Mouse (Mus musculus): ENCODE data around the gene Ccdc69.

Ccdc69 gene

DNA sequence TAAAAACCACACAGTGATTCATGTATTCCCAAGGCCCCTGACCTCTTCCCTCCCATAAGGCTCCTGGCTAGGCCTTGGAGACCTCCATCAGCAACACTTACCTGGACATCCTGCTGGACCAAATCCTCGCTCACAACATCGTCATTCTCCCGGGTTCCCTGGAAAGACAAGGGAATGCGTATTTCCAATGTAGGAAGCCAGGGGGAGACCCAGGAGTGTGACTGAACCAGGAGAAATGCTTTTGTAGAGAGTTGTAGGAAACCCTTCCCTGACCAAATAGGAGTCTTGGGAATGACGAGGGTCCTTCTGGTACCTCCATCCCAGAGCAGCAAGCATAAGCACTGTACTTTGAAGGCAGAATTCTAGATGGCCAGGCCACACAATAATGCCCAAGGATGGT lies 72.2 kb downstream of the Ccdc69 start:
- DNase-seq: no peak

DNA sequence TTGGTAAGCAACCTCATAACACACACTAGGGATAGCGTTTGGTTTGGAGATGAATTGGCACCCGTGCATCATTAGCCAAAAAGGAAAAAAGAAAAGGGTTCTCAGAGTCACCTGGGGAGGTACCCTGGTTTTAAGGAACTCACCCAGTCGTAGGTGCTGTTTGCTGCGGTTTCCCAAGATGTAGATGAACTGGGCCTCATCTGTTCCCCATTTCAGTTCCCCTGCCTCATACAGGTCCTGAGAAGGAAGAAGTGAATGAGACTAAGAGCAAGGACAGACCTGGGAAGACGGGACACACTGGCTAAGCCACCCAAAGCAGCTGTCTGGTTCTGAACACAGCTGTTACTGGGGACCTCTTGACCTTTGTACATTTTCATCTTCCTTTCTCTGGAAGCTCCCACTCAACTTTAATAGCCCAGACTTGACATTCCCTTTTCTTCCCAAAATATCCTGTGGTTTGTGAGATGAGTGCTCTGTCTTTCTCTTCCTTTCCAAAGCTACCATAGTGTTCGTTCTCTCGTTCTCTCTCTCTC lies 72.9 kb downstream of the Ccdc69 start:
- no peak for DNase-seq
